Mouse (Mus musculus): ENCODE results near the gene Itpk1.
A peak's percentile ranks its signal among the peaks of the same experiment; 100 is the strongest.

Itpk1 gene

GRCm38 (mm10) chr12:102713153-102713865, 8.6 kb upstream of the Itpk1 start:
- DNase-seq = no peak

GRCm38 (mm10) chr12:102710851-102711375, 6.2 kb upstream of the Itpk1 start:
- DNase-seq = no peak

DNA sequence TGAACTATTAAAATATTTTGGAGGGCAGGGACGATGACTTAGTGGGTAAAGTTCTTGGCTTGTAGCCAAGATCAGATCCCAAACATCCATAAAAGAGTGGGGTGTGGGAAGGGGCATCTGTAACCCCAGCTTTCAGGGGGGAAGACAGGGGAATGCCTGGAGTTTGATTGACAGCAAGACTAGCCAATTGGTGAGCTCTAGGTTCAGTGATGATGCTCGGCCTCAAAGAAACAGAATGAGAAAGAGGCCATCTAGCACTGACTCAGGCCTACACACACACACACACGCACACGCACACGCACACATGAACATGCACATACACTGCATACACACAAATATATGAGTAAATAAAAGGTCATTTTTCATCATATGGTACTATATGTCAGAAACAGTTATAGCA, 5.2 kb upstream of the Itpk1 start:
- DNase-seq = no peak

- no peak for DNase-seq
These were observed 3.5 kb upstream of the Itpk1 start for GRCm38 (mm10) chr12:102708220-102708619.

DNA sequence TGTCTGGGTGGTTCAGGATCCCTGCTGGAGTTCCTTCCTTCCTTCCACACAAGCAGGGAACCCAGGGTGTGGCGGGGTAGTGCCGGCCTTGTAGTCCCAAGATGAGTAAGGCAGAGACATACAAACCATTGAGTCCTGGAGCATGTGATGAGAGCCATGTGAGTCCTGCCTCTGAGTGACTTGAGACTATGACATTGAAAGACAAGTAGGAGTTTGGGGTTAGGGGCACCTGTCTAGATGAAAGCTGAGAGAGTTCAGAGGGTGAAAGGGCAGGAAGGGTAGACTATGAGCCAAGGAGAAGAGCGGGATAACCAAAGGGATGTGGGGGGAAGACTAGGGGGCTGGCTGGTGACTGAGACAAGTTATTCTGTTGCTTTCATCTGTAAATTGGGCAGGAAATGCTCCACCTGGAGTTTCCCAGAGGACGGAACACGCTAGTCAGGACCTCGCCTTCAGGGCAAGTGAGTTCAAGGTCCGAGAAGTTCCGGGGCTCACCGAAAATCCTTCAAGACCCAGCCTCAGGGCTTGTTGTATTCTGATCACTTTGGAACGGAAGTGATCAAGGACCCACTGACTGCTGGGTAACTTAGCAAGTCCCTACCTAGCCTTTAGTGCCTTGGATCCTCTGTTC, 2.2 kb upstream of the Itpk1 start:
- no peak for DNase-seq

DNA sequence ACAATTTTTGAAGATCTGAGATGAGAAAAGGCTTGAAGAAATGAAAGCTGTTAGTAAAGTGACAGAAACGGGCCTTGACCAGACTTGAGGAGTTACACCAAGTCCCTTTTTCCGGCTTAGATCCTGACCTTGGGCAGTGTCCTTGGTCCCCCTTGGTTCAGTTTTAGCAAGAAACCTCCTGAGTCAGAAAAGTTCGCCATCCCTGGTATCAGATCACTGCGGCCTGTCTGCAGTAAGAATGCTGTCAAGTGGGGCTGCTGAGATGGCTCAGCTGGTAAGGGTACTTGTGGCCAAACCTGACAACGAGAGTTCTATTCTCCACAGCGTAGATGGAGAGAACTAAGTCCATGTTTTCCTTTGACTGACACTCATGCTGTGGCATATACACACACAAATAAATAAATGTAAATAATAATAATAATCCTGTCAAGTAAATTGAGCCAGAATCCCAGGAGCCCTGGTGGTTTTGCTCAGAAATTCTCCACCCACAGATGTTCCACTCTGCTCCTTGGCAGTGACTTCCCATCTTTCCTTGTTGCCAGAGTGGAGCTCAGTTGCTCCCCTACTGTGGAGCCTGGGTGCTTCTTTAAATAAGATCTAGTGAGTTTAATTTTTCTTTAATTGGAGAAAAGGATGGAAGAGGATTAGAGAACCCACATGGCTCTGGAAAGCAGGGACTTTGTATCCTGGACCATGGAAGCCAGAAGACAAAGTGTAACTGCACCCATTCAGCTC, 1.3 kb upstream of the Itpk1 start:
- DNase-seq = no peak

GRCm38 (mm10) chr12:102705216-102705871, 614 bp upstream of the Itpk1 start:
- DNase-seq = peak; percentile 93

- peak; percentile 49 for DNase-seq
These were observed 765 bp downstream of the Itpk1 start for GRCm38 (mm10) chr12:102703921-102704408.

- no peak for DNase-seq
These were observed 1.3 kb downstream of the Itpk1 start for GRCm38 (mm10) chr12:102703441-102703840.

DNA sequence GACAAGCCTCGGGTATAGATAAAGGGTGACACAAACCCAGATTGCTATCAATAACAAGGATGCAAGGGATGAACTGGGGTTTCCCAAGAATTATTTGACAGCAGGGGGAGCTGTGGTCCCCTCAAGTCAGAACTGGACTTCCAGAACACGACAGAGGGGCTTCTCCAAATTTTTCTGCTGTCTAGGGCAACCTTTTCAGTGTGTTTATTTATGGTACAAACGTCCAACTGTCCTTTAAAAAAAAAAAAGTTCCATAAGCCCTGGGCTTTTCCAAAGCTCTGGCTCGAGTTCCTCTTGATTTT, 1.7 kb downstream of the Itpk1 start:
- no peak for DNase-seq

- peak; percentile 91 for DNase-seq
These were observed 2.2 kb downstream of the Itpk1 start for GRCm38 (mm10) chr12:102702356-102703110.

GRCm38 (mm10) chr12:102701691-102702207, 3.0 kb downstream of the Itpk1 start:
- DNase-seq = no peak

DNA sequence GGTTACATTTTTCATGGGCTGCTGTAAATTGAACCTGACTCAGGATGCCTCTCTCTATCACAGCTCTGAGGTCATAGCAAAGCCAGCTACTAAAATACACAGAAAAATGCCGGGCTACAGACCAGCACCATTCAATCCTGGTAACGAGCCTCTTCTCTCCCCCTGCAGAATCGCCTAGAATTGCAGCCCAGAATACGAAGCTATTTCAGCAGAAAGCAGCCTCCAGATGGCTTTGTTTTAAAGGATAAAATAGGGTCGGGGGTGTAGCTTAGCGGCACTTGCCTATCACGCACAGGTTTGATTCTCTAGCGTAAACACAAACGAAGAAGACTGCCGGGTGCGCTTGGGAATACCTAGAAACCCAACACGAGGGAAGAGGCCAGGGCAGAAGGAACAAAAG, 4.3 kb downstream of the Itpk1 start:
- no peak for DNase-seq

DNA sequence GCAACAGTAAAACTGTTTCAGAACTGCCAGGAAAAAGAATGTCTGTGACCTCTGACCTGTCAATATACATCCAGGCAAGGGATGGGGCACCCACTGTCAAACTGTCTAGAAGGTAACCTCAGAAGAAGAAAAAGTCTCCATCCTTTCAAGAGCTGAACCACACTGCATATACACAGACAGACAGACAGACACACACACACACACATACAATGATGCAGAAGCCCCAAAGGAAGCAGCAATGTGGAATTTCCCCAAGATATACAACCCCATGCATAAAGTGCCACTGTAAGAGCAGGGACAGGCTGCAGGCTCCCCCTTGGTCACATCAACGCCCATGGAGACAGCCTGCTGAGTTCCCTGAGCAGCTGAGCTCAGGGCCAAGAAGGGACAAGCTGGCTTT, 5.6 kb downstream of the Itpk1 start:
- no peak for DNase-seq

GRCm38 (mm10) chr12:102698089-102698684, 6.5 kb downstream of the Itpk1 start:
- DNase-seq = peak; percentile 74

DNA sequence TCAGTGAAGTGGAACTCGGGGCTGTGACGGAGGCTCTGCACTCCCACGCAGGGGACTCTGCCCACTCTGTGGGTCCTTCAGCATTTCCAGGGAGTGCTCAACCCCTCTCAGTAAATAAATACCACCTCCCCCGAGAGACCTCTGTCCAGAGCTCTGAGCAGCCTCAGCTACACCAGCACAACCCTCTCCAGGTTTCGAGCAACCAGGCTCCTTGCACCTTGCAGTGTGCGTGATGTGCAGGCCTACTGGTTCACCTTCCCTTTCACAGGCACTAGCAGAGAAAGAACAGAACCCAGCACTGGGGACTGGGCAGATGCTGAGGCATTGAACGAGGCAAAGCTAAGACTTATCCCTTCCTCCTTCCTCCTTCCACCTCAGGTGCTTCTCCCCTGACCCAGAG, 7.3 kb downstream of the Itpk1 start:
- no peak for DNase-seq

- no peak for DNase-seq
These were observed 7.9 kb downstream of the Itpk1 start for GRCm38 (mm10) chr12:102696635-102697354.

- peak; percentile 82 for DNase-seq
These were observed 9.1 kb downstream of the Itpk1 start for GRCm38 (mm10) chr12:102695369-102696239.

GRCm38 (mm10) chr12:102691761-102692160, 13.0 kb downstream of the Itpk1 start:
- DNase-seq = no peak

DNA sequence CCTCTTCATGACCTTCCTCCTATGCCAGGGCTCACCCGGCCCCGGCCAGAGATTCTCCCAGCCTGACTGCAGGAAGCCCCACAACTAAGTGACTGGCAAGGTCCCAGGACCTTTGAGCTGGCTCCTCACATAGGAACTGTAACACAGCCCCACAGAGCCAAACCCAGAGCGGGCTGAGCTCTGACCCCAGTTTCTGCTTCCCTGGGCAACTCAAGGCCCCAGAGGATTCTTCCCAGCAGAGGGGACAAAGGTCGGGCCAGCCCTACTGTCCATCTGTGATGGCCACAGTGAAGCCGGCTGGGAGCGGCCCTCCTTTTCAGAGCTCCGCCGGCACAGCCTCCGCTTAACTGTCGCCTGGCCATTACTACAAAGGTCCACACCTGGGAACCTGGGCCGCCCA, 13.6 kb downstream of the Itpk1 start:
- no peak for DNase-seq
